Mouse (Mus musculus) right cerebral cortex, postnatal 4 days (tissue): ENCODE measurements around the gene Tmem28.

Source experiments
- DNase-seq: peaks from one replicate; pipeline ENCODE4 v3.0.0-alpha.2; 2022

Tmem28 gene

DNA sequence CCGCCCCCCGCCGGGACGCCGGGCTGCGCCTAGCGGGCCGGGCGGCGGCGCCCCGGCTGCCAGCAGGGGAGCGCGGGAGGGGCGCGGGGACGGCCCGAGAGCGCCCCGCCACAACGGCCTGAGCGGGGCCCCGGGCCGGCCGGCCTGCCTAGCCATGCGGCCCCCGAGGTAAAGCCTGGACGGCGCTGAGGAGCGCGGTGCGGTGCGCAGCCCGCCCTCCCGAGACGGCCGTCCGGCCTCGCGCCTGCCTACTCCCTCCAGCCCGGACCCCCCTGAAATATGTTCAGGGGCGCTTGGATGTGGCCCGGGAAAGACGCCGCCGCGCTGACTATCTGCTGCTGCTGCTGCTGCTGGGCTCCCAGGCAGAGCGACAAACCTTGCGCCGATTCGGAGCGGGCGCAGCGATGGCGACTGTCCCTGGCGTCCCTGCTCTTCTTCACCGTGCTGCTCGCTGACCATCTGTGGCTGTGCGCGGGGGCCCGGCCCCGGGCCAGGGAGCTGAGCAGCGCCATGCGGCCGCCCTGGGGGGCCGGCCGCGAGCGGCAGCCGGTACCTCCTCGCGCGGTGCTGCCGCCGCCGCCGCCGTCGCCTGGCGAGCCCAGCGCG lies at the start of gene Tmem28:
Gene Tmem28, plus strand, starts transcription at position 232 of the 606 bp plus-strand sequence.
- DNase-seq: peak; percentile 16

DNA sequence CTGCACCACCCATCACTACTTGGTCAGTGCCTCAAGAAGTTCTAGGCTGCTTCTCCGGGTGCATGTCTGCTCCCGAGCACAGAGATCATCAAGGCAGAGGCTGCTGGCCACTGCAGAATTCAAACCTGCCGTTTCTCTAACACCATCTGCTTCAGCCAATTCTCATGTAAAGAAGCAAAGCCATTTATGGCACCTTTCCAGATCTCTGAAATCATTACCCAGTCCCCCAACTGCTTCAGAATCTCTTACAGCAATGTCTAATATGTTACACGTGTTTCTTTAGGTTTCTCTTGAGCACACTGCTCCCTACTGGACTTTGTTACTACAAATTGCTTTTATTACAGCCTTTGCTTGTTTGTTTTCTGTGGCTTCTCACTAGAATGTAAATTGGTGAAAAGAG lies 40.5 kb upstream of the Tmem28 start:
- no peak for DNase-seq

- DNase-seq: peak; percentile 44
These were observed 12.4 kb upstream of the Tmem28 start for GRCm38 (mm10) chrX:99808375-99808774.

DNA sequence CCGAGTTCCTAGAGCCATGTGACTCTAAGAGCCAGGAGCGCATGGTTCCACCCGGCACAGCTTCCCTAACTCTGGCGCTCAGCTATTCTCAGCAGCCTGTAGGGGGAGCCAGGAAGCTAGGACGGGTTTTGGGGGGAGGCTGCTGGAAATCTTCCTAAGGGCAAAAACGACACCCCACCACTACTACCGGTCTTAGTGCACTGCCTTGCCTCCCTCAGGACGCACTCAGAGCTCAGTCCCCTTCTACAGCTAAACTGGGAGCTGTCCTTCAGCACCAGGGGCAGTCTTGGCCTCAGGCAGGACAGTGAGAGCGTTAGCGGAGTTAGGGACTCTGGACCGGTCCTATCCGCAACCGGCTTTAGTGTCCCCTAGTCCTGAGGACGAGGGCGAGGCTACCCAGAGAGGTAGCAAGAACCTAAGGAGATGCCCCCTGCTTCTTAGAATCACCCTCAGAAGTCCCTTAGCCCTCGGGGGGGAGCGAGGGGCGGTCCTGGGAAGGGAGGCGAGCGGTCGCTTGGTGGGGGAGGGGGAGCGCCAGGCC lies 1.4 kb upstream of the Tmem28 start:
- peak; percentile 63 for DNase-seq

DNA sequence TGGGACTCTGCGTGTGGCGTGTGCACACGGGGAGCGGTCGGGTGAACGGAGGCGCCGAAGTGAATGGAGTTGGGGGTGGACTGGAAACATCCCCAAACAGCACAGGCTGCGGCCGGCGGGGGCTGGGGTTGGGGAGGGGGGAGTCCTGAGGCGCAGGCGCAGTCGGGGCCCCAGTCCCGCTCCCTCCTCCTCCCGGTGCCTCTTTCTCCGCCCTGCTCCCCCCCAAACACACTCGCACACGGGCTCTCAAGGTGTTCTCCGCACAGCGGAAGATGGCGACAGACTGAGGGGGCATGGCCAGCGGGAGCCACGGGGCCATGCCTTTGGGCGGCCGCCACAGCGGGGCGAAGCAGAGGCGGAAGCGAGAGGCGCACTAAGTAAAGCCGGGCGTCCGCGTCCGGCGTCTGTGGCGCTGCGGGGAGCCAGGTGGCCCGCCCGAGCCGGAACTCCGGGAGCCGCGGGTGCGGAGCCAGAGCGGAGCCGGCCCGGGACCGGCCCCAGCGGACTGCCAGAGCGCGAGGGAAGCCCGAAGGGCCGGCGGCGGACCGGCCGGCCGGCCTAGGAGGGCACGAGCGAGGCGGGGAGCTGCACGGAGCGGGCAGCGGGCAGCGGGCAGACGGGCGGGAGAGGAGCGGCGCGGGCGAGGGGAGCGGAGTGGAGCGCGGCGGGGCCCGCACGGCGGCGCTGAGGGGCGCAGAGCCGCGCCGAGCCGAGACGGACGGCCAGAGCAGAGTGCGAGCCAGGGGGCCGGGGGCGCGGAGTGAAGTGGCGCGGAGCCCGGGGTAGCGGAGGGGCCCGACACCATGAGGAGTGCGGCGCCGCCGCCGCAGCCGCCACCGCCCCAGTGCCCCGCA lies 658 bp upstream of the Tmem28 start:
- DNase-seq: peak; percentile 51

DNA sequence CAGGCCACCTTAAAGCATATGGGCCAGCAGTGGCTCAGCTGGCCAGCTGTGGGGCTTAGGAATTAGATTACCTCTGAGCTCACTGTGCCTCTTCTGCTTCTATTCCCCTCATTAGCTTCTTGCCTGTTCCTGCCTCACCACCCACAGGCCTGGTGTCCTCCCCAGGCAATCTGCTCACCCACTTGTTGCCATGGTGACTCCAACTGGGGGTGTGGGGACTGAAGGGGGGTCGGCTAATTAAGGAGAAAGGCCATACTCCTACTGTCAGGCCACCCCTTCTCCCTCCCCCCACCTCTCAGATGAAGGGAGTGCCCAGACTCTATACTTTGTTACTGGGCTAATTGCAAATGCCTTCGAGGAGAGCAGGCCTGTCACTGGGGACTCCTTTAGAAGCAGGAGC lies 21.3 kb downstream of the Tmem28 start:
- DNase-seq: no peak

DNA sequence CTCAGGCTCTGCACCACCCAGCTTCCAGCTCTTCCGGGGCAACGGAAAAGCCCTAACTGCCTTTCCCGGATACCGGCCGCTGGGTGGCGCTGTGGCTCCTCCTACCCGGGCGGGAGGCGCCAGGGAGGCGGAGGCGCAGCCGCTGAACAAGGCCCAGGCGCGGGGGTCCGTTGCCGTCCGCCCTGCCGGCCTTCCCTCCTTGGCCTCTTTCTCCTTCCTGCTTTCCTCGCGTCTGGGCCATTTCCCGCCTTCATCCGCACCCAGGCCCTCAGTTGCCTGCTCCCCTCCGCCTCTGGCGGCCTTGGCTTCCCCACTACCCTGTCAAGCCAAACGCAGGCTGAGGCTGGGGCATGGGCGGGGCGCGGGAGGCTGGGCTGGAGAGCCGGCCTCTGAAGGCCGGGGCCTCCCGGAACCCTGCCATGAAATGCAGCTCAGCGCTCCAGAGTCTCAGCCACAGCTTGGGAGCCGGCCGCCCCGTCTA lies 32.5 kb downstream of the Tmem28 start:
- peak; percentile 52 for DNase-seq

DNA sequence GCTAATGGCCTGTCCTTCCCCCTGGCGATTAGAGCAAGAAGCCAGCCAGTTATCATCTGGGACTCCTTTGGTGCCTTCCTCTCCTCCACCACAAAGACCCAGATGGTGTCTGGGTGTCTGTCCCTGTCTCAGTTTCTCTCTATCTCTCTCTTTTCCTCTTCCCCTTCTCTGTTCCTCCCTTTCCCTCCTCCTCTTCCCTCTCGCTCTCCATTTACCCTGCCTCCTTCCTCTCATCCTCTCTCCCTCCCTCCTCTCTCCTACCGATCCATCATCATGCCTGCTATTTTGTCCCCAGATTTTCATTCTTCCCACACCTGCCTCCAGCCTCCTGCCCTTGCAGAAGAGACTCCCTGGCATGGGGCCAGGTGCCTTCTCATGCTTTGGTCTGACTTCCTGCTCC lies 33.0 kb downstream of the Tmem28 start:
- DNase-seq: no peak

DNA sequence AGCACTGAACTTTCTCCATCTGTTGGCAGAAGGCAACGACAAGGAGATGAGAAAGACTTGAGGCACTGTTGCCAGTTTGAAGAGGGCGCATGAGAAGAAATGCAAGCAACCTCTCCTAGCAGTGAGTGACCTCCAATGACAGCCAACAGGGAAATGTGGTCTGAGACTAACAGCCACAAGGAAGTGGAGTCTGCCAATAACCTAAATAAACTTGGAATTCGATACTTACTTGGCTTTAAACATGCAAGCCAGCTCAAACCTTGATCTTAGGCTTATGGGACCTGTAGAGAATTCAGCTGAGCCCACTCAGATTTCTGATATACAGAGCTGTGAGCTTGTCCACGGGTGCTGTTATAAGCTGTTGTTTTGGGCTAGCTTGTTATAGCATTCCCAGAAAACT lies 51.4 kb downstream of the Tmem28 start:
- no peak for DNase-seq

DNA sequence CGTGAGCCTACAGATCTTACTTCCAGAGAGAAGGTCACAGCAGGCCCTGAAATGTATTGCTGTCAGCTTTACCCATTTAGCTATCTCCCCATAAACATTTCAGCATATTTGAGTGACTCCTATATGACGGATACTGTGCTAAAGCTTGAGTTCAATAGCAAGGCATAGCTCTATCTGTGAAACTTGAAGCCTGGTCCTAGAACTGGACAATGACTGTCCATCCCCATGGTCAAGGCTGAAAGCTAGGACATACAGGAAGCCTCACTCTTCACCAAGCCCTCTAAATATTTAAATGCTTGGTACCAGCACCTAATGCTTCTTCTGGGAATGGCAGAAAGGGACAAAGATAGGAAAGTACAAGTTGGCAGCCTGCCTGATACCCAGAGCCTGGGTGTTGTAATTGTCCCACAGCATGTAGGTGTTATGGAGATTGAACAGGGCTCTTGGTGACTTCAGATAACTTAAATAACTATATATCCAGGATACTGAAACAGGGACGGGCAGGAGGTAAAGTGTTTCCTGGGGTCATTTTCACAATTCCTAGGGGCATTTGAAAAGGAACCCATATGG lies 51.9 kb downstream of the Tmem28 start:
- no peak for DNase-seq

DNA sequence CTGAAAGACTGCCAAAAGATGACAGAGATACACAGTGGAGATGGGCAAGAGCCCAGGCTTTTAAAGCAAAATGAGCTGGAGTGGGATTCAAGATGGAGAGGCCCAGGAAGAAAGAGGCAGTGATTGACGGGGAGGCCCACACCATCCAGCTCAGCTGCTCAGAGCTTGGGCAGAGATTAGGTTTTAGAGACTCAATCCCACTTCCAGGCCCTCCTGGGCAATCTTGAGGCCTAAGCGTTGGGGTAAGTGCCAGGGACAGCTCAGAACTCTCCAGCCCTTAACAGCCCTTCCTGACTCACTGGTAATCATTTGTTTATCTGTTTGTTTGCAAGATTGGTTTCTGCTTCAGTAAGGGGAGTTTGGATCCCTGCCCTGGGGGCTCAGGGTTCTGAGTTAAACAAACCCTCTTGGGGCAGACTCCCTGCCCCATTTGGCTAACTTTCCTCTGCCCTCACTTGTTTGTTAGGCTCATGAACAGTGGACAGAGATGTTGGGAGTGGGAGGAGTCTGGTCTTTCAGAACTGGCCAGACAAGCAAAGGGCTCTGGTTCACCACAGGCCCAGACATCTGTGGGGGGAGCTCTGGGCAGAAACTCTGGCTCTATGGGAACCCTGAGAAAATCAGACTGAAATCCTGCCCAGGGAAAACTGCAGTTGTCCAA lies 52.6 kb downstream of the Tmem28 start:
- peak; percentile 2 for DNase-seq

GRCm38 (mm10) chrX:99873920-99874296 lies 53.1 kb downstream of the Tmem28 start:
- no peak for DNase-seq

DNA sequence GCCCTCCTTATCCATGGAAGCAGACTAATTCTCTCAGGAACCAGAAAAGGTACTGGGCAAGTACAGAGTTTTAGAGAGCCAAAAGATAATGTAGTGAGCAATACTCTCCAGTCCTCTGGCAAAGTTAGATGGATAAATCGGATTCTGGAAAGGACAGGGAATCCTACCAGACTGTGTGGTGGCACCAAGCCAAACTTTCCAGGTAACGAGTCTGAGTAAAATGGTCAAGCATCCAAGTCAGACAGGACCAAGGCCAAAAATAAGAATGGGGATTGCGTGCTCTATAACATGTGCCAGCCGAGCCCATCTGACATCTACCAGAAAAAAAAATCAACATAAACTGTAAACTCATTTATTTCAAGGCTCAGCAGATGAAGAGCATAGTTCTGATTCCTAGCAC lies 56.0 kb downstream of the Tmem28 start:
- DNase-seq: no peak

DNA sequence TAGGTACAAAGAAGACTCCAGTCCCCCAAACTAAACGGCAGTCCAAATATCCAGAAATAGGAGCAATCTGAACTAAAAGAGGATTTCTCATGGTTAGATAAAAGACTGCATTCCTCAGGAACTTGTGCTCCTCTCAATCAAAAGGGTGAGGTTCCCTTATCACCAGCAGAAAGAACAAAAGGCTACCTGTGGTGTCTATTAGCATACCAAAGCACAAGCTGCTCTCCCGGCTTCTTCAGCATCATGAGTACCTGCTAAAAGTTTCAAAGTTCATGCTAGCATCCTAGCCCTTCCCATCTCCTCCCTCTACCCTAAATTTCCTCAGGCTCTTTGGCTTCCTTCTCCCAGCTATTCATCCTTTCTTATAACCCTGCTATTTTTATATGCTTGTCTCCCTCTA lies 62.6 kb downstream of the Tmem28 start:
- DNase-seq: no peak
